Mouse (Mus musculus) CH12.LX (cell line): ENCODE measurements around the gene Mrpl39.

ENCODE experiments used
- CHD1 ChIP-seq: IDR thresholded peaks from 2 replicates; pipeline ENCODE4 v1.6.1; 2012; ENCODE audit warnings: low read depth, low read length, improper control_type of control experiment, inconsistent platforms
- CTCF ChIP-seq, 2 experiments: IDR thresholded peaks in 1 of 2; conservative IDR thresholded peaks in 1 of 2; 2 replicates each; pipeline ENCODE4 v1.5.1; 2011 to 2012; ENCODE audit warnings: low read depth in 2 of 2, low read length in 2 of 2, improper control_type of control experiment in 1 of 2, inconsistent platforms in 1 of 2, mild to moderate bottlenecking in 1 of 2, moderate library complexity in 1 of 2
- EP300 ChIP-seq: IDR thresholded peaks from 2 replicates; pipeline ENCODE4 v1.6.1; 2011; ENCODE audit warnings: low read length, improper control_type of control experiment
- HCFC1 ChIP-seq: IDR thresholded peaks from 2 replicates; pipeline ENCODE4 v1.6.1; 2012; ENCODE audit warnings: low read depth, mild to moderate bottlenecking, inconsistent platforms, low read length, improper control_type of control experiment
- MAZ ChIP-seq: IDR thresholded peaks from 2 replicates; pipeline ENCODE4 v1.6.1; 2012; ENCODE audit warnings: low read depth, mild to moderate bottlenecking, inconsistent platforms, low read length, improper control_type of control experiment, moderate library complexity
- MXI1 ChIP-seq: IDR thresholded peaks from 2 replicates; pipeline ENCODE4 v1.6.1; 2011; ENCODE audit warnings: mild to moderate bottlenecking, low read depth, low read length, improper control_type of control experiment
- NELFE ChIP-seq: IDR thresholded peaks from 2 replicates; pipeline ENCODE4 v1.6.1; 2011; ENCODE audit warnings: low read depth, low read length, improper control_type of control experiment
- NRF1 ChIP-seq: IDR thresholded peaks from 2 replicates; pipeline ENCODE4 v1.6.1; 2014; ENCODE audit warnings: low read depth, mild to moderate bottlenecking, inconsistent platforms, low read length, improper control_type of control experiment, moderate library complexity
- POLR2A ChIP-seq: IDR thresholded peaks from 2 replicates; pipeline ENCODE4 v1.6.1; 2011; ENCODE audit warnings: low read depth, mild to moderate bottlenecking, improper control_type of control experiment, low read length
- TCF12 ChIP-seq: IDR thresholded peaks from 2 replicates; pipeline ENCODE4 v1.6.1; 2014; ENCODE audit warnings: low read depth, mild to moderate bottlenecking, inconsistent platforms, low read length, improper control_type of control experiment
- USF1 ChIP-seq: IDR thresholded peaks from 2 replicates; pipeline ENCODE4 v1.6.1; 2014; ENCODE audit warnings: low read depth, mild to moderate bottlenecking, inconsistent platforms, low read length, improper control_type of control experiment
- ZNF384 ChIP-seq: IDR thresholded peaks from 2 replicates; pipeline ENCODE4 v1.6.1; 2012; ENCODE audit warnings: low read depth, low read length, improper control_type of control experiment, inconsistent platforms

DNA sequence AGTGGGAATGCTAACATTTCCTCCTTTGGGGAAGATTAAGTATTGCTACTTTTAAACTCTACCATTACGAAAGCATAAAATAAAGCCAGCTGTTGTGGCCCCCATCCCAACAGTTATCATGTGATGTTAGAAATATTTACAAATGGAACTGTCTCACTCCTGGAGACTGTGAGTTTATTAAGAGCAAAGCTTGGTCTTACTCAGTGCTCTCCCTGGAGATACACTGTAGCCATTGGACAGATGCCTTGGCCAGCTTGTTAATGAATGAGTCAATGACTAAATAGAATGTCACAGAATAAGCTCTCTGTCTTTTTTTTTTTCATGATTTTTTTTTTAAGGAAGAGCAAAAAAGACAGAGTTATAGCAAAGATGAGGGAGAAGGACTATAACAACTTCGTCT is 35.9 kb upstream of the Mrpl39 start:
- TF ChIP-seq CTCF (conservative IDR thresholded peaks at IDR 0.05 in 1 of 2, IDR thresholded peaks at IDR 0.05 in 1 of 2; ENCODE audit: low read depth in 2 of 2, low read length in 2 of 2) (no peak), CHD1 (no peak), POLR2A (no peak), USF1 (no peak), EP300 (no peak), MAZ (no peak), HCFC1 (no peak), NELFE (no peak), NRF1 (no peak), TCF12 (no peak), MXI1 (no peak), ZNF384 (no peak)
